ENCODE assay signal across 8 mouse cellular contexts in the genomic region with DNA sequence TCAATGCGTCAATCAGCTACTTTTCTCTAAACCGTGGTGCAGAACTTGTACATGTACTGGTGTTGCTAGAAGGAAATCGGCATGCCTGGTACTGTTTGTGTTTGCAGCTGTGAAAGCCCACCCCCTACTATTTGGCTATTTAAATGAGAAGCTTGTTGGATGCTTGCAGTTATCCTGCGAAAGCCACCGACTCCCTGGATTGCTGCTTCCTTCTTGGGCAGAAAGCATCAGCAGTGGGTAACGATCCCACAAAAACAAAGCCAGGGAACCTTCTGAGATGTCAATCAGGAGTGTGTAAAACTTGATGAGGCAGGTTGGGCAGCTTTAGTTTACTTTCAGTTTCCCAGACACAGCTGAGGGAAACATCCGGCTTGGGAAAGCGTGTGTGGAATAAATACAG. TPM values are rescaled to one million over a fixed set of nuclear protein-coding genes. Genes with fewer than 3 reads are reported as not detected.
A peak's percentile ranks its signal among the peaks of the same experiment; 100 is the strongest.
DNase-seq lines count a peak whose midpoint lies in the region; ATAC-seq and TF ChIP-seq lines count a peak whose summit lies in the region.

No protein-coding gene starts in this region.

- no peaks in the 10 kb centered on the region for H3K27me3 ChIP-seq in cerebellum, adult 2 months (ENCODE audit: control insufficient read depth, insufficient read depth, low read length)
- peaks cover 6% of the 10 kb centered on the region for H3K27me3 ChIP-seq in lung, embryonic 16.5 days (ENCODE audit: control insufficient read depth, insufficient read depth, low read depth, low read length)
- H3K27me3 ChIP-seq in limb, embryonic 13.5 days: peaks cover 21% of the 10 kb centered on the region

- 0 out of 2 replicates have a peak, but pooled peaks have one; percentile 7 for TF ChIP-seq POLR2A in cerebellum, adult 2 months (IDR thresholded peaks at IDR 0.05; ENCODE audit: borderline replicate concordance, insufficient read depth, low read length)

- no peak overlapping the region for H3K9ac ChIP-seq in lung, embryonic 16.5 days (ENCODE audit: low read length)
- 0 out of 2 replicates have a peak overlapping the region, but pooled peaks have one; percentile 25 for H3K9ac ChIP-seq in limb, embryonic 13.5 days

- no peaks in the 10 kb centered on the region for H3K4me1 ChIP-seq in cerebellum, adult 2 months (ENCODE audit: control insufficient read depth, insufficient read depth, low read length)
- peaks cover 10% of the 10 kb centered on the region for H3K4me1 ChIP-seq in lung, embryonic 16.5 days (replicated peaks; ENCODE audit: control insufficient read depth, insufficient read depth, low read length)
- H3K4me1 ChIP-seq in limb, embryonic 13.5 days: peaks cover 12% of the 10 kb centered on the region

- no peaks in the 10 kb centered on the region for H3K9me3 ChIP-seq in lung, embryonic 16.5 days (ENCODE audit: control insufficient read depth, low read length)
- no peaks in the 10 kb centered on the region for H3K9me3 ChIP-seq in limb, embryonic 13.5 days

- no peak for TF ChIP-seq CTCF in cerebellum, adult 2 months (IDR thresholded peaks at IDR 0.05; ENCODE audit: borderline replicate concordance, insufficient read depth, low read depth, low read length)

- H3K27ac ChIP-seq in cerebellum, adult 2 months (ENCODE audit: insufficient read depth, low read length): peak overlapping the region; percentile 90
- H3K27ac ChIP-seq in lung, embryonic 16.5 days (ENCODE audit: low read length): no peak overlapping the region
- no peak overlapping the region for H3K27ac ChIP-seq in limb, embryonic 13.5 days

- no peak for ATAC-seq in lung, embryonic 16.5 days (ENCODE audit: low read depth)
- ATAC-seq in limb, embryonic 13.5 days (ENCODE audit: low FRiP score, low read depth): no peak

- DNase-seq in cerebellum, adult 2 months: peak; percentile 33 to 58
- no peak for DNase-seq in cerebellum, adult 11-12 months
- DNase-seq in lung, postnatal 25 days (ENCODE audit: low spot score): no peak
- peak; percentile 22 for DNase-seq in retina, embryonic 14.5 days (ENCODE audit: low spot score)
- DNase-seq in gastrocnemius, postnatal 10 days: no peak
- no peak for DNase-seq in urinary bladder, postnatal 10 days (ENCODE audit: low spot score)

- peak overlapping the region; percentile 98 for H3K4me2 ChIP-seq in lung, embryonic 16.5 days (ENCODE audit: low read depth, low read length)
- H3K4me2 ChIP-seq in limb, embryonic 13.5 days (replicated peaks): peak overlapping the region; percentile 94

- peak overlapping the region; percentile 93 for H3K4me3 ChIP-seq in cerebellum, adult 2 months (replicated peaks; ENCODE audit: insufficient read depth, low read depth, low read length)
- peak overlapping the region; percentile 63 for H3K4me3 ChIP-seq in lung, embryonic 16.5 days (ENCODE audit: low read length)
- peak overlapping the region; percentile 70 for H3K4me3 ChIP-seq in limb, embryonic 13.5 days

- no peaks in the 10 kb centered on the region for H3K36me3 ChIP-seq in lung, embryonic 16.5 days (ENCODE audit: control insufficient read depth, insufficient read depth, low read length)
- H3K36me3 ChIP-seq in limb, embryonic 13.5 days: no peaks in the 10 kb centered on the region

- 2% methylated on average over 8 of the region's 8 CpGs for WGBS in cerebellum, adult 2 months
- WGBS in lung, embryonic 16.5 days: 8% methylated on average over 8 of the region's 8 CpGs
- WGBS in limb, embryonic 13.5 days: 3% methylated on average over 8 of the region's 8 CpGs

RNA-seq across cellular contexts. Expression of a gene that starts 0.7 kb away (rescaled TPM):
- 162 and 181 TPM in 2 replicates for polyA plus RNA-seq in cerebellum, adult 2 months (2012; rRNA removed)
- 0.20 and 0.80 TPM in 2 replicates for polyA plus RNA-seq in lung, embryonic 16.5 days (2015; fragmentation: Nextera tagmentation; extraction: Ambion mirVana)
- polyA plus RNA-seq in limb, embryonic 13.5 days (2015; fragmentation: Nextera tagmentation; extraction: Ambion mirVana): 2.9 and 4.1 TPM in 2 replicates
- 1 to 10 TPM in 1 of 2 experiments, under 1 TPM in 1; 0.82 to 1.6 TPM for total RNA-seq in gastrocnemius, postnatal 10 days (2021)

Comparison
In these comparisons a context has a peak if more than half of its experiments do, and no peak if none do; other contexts are left out.
1. DNase-seq: peak in cerebellum, adult 2 months (2 of 2) and retina, embryonic 14.5 days (single experiment); none in cerebellum, adult 11-12 months (single experiment), lung, postnatal 25 days (single experiment), gastrocnemius, postnatal 10 days (single experiment) and urinary bladder, postnatal 10 days (single experiment).
2. RNA of a gene that starts 0.7 kb away (polyA plus RNA-seq): 162 to 181 TPM in cerebellum, adult 2 months; 2.9 to 4.1 TPM in limb, embryonic 13.5 days and 0.20 to 0.80 TPM in lung, embryonic 16.5 days; every median in the first group is over 10 times any median in the second.
3. Peak in every context shown above with its lines, with median percentiles within 50 percentile points of each other: H3K4me3 ChIP-seq.